9 mouse cellular contexts compared by ENCODE assay signal in genomic region chr7:135641698-135642507, GRCm38 (mm10).
DNase-seq lines count a peak whose midpoint lies in the region; ATAC-seq and TF ChIP-seq lines count a peak whose summit lies in the region.
"Had no signal": no experiment of that assay in that cellular context is flagged by ENCODE, and none has a peak within 500 bp of the region (broad histone marks: within the 10 kb centered on the region; RNA-seq: fewer than 3 reads in every experiment).

No protein-coding gene starts in this region.

- no peak overlapping the region for H3K9ac ChIP-seq in hindbrain, embryonic 12.5 days
- no peak overlapping the region for H3K9ac ChIP-seq in midbrain, embryonic 15.5 days

- H3K4me3 ChIP-seq in hindbrain, embryonic 10.5 days, result no peak overlapping the region
- no peak overlapping the region for H3K4me3 ChIP-seq in hindbrain, embryonic 12.5 days
- no peak overlapping the region for H3K4me3 ChIP-seq in G1E (ENCODE audit: low read depth, low read length)
- H3K4me3 ChIP-seq in midbrain, embryonic 15.5 days, result no peak overlapping the region
- H3K4me3 ChIP-seq: megakaryocyte, embryonic 14.5 days had no signal

- ATAC-seq in hindbrain, embryonic 12.5 days (ENCODE audit: low FRiP score), result no peak
- no peak; the same call in 1 of the 2 replicates for ATAC-seq in G1E (ENCODE audit: extremely low read depth, insufficient number of reproducible peaks, low FRiP score, poor library complexity, severe bottlenecking)
- peak; percentile 70 for ATAC-seq in midbrain, embryonic 15.5 days (replicated peaks)

- no peak overlapping the region for H3K27ac ChIP-seq in hindbrain, embryonic 10.5 days
- H3K27ac ChIP-seq in hindbrain, embryonic 12.5 days, result no peak overlapping the region
- H3K27ac ChIP-seq in midbrain, embryonic 15.5 days, result peak overlapping the region; percentile 54

- no peaks in the 10 kb centered on the region for H3K4me1 ChIP-seq in hindbrain, embryonic 10.5 days (replicated peaks)
- peaks cover 3% of the 10 kb centered on the region; the same call in 1 of the 2 replicates for H3K4me1 ChIP-seq in hindbrain, embryonic 12.5 days
- H3K4me1 ChIP-seq in G1E (ENCODE audit: insufficient read depth, low read depth, low read length), result peaks cover 52% of the 10 kb centered on the region
- H3K4me1 ChIP-seq in midbrain, embryonic 15.5 days, result peaks cover 9% of the 10 kb centered on the region

- DNase-seq in hindbrain, embryonic 10.5 days (ENCODE audit: low spot score), result peak; percentile 33
- DNase-seq in G1E (ENCODE audit: low spot score), result peak; percentile 20
- DNase-seq in cerebellum, postnatal 10 days, result peak; percentile 82 to 85
- DNase-seq in frontal cortex, postnatal 25 days (ENCODE audit: low spot score in 2 of 2), result peak; percentile 34 to 50
- DNase-seq in left cerebral cortex, adult 11 months (ENCODE audit: low spot score), result peak; percentile 67
- DNase-seq in ovary, adult 18-20 months (ENCODE audit: low spot score), result no peak

- H3K27me3 ChIP-seq in hindbrain, embryonic 10.5 days (ENCODE audit: insufficient read depth, poor library complexity, severe bottlenecking), result no peaks in the 10 kb centered on the region
- H3K27me3 ChIP-seq in hindbrain, embryonic 12.5 days, result no peaks in the 10 kb centered on the region
- no peaks in the 10 kb centered on the region for H3K27me3 ChIP-seq in G1E (ENCODE audit: insufficient read depth, low read length)
- no peaks in the 10 kb centered on the region for H3K27me3 ChIP-seq in midbrain, embryonic 15.5 days (replicated peaks)
- H3K27me3 ChIP-seq: megakaryocyte, embryonic 14.5 days had no signal

- TF ChIP-seq CTCF in G1E (IDR thresholded peaks at IDR 0.05; ENCODE audit: low read depth, low read length), result peak; percentile 50

- H3K9me3 ChIP-seq in hindbrain, embryonic 10.5 days, result no peaks in the 10 kb centered on the region
- H3K9me3 ChIP-seq in hindbrain, embryonic 12.5 days (replicated peaks), result no peaks in the 10 kb centered on the region
- peaks cover 5% of the 10 kb centered on the region for H3K9me3 ChIP-seq in G1E (replicated peaks)
- H3K9me3 ChIP-seq in midbrain, embryonic 15.5 days, result no peaks in the 10 kb centered on the region
- H3K9me3 ChIP-seq: megakaryocyte, embryonic 14.5 days had no signal

- H3K36me3 ChIP-seq in hindbrain, embryonic 10.5 days, result no peaks in the 10 kb centered on the region
- no peaks in the 10 kb centered on the region for H3K36me3 ChIP-seq in hindbrain, embryonic 12.5 days
- H3K36me3 ChIP-seq in G1E (replicated peaks), result peaks cover 95% of the 10 kb centered on the region
- no peaks in the 10 kb centered on the region for H3K36me3 ChIP-seq in midbrain, embryonic 15.5 days (replicated peaks)

- 68% methylated on average over 14 of the region's 14 CpGs for WGBS in hindbrain, embryonic 10.5 days
- 67% methylated on average over 14 of the region's 14 CpGs for WGBS in hindbrain, embryonic 12.5 days
- 38% methylated on average over 14 of the region's 14 CpGs for WGBS in midbrain, embryonic 15.5 days

- H3K4me2 ChIP-seq in hindbrain, embryonic 12.5 days (replicated peaks), result no peak overlapping the region
- 0 out of 2 replicates have a peak overlapping the region, but pooled peaks have one; percentile 18 for H3K4me2 ChIP-seq in midbrain, embryonic 15.5 days
